Mouse (Mus musculus) liver, embryonic 15.5 days (tissue): ENCODE results near the gene Art4. TPM values are rescaled to one million over a fixed set of nuclear protein-coding genes. Genes with fewer than 3 reads are reported as not detected.

Experiments
- ATAC-seq: fragments of 200-750 bp; cut with Nextera tagmentation; 2 replicates; pipeline ENCODE4 v1.8.0; 2017; ENCODE audit warnings: moderate number of reproducible peaks, mild to moderate bottlenecking, moderate library complexity; ENCODE audit not compliant: insufficient read depth
- H3K27ac ChIP-seq: fragments of 300-500 bp; sonication (generic); replicated peaks from 2 replicates; pipeline ENCODE4 v1.5.1; 2015; ENCODE audit warnings: mild to moderate bottlenecking, inconsistent platforms
- H3K27me3 ChIP-seq: fragments of 300-500 bp; sonication (generic); 2 replicates; pipeline ENCODE4 v1.6.1; 2015; ENCODE audit warnings: mild to moderate bottlenecking, inconsistent platforms
- H3K36me3 ChIP-seq: fragments of 300-500 bp; sonication (generic); replicated peaks from 2 replicates; pipeline ENCODE4 v1.6.1; 2015; ENCODE audit warnings: moderate library complexity, mild to moderate bottlenecking, inconsistent platforms
- H3K4me1 ChIP-seq: fragments of 300-500 bp; sonication (generic); replicated peaks from 2 replicates; pipeline ENCODE4 v1.6.1; 2015; ENCODE audit warnings: inconsistent platforms
- H3K4me2 ChIP-seq: fragments of 300-500 bp; sonication (generic); 2 replicates; pipeline ENCODE4 v1.6.1; 2015; ENCODE audit warnings: moderate library complexity, mild to moderate bottlenecking, inconsistent platforms
- H3K4me3 ChIP-seq: fragments of 300-500 bp; sonication (generic); replicated peaks from 2 replicates; pipeline ENCODE4 v1.5.1; 2015; ENCODE audit warnings: mild to moderate bottlenecking, inconsistent platforms
- H3K9ac ChIP-seq: fragments of 300-500 bp; sonication (generic); 2 replicates; pipeline ENCODE4 v1.6.1; 2015; ENCODE audit warnings: moderate library complexity, mild to moderate bottlenecking, inconsistent platforms
- H3K9me3 ChIP-seq: fragments of 300-500 bp; sonication (generic); replicated peaks from 2 replicates; pipeline ENCODE4 v1.6.1; 2016; ENCODE audit warnings: inconsistent platforms
- WGBS: fragments of 180-500 bp; shearing (Covaris S2); methylation state at CpG from one replicate; pipeline ENCODE4 v1.1.7; 2015; ENCODE audit warnings: mixed read lengths; ENCODE audit not compliant: insufficient replicate concordance; 5-methylcytosine and 5-hydroxymethylcytosine counted together
- polyA plus RNA-seq: library from polyadenylated mRNA; unstranded; fragments of >200 nt; fragmentation: Nextera tagmentation; extraction: Ambion mirVana; gene quantifications from 2 replicates; pipeline ENCODE4 v1.2.1, GENCODE M21; 2015

Art4 gene
- polyA plus RNA-seq: 30.0 TPM in 2 replicates

GRCm38 (mm10) chr6:136857186-136857872, at the start of gene Art4:
TSS of gene Art4 (minus strand) at chr6:136857733.
- Histone ChIP-seq H3K27me3 (no peaks in the 10 kb centered on the region), H3K27ac (peak within 1 kb of the TSS; percentile 97), H3K4me2 (peak within 1 kb of the TSS; percentile 71), H3K4me3 (peak within 1 kb of the TSS; percentile 77), H3K9ac (peak within 1 kb of the TSS; percentile 88), H3K9me3 (no peaks in the 10 kb centered on the region), H3K4me1 (peaks cover 74% of the 10 kb centered on the region), H3K36me3 (peaks cover 29% of the 10 kb centered on the region)
- peak; percentile 98 for ATAC-seq
- WGBS: 7% methylated on average over 18 of the region's 18 CpGs

DNA sequence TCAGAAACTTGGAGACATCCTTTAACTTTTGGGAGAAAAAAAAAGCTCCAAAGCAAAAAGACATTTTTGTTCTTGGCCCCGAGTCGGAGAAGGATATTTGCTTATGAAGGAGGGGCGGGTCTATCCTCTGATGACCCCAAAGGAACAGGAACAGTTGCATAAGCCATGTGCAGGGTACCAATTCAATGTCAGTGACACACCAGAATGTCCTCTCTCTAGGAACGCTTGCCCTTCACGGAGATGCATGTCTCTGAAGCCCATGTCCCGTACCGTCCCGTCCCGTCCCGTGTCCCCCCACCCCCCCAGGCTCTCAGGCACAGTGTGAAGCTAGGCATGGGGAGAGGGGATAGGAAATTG, 49.4 kb upstream of the Art4 start:
- no peak overlapping the region for H3K27ac ChIP-seq

DNA sequence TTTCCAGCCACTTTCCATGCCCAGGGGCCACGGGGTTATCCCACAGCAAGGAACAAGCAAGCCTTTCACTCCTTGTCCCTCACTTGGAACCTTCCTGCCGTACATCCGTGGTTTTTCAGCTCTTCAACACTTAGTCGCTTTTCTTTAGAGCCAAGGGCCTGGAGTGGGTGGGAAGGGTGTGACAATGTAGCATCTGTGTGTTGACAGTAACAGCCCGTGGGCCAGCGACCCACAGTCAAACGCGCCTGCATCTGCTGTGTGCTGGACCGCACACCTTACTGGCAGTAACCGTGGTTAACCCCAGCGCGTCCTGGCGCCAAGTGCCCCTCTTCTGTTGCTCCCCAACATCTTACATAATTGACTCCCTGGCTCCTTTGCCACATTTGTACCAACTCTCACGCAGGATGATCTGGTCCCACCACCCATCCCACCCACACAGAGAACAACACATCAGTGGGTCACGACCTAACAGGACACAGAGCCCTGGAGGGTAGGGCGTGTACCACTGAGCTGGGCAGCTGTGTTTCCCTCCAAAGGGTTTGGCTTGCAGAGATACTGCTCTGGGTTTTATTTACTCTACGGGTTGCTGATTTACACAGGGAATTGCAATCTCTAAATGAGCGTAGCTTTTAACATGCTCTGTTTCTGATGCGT, 48.9 kb upstream of the Art4 start:
- no peak overlapping the region for H3K27ac ChIP-seq
- H3K4me1 ChIP-seq: no peaks in the 10 kb centered on the region
- H3K27me3 ChIP-seq: no peaks in the 10 kb centered on the region
- no peaks in the 10 kb centered on the region for H3K36me3 ChIP-seq
- H3K9ac ChIP-seq: no peak overlapping the region
- no peak overlapping the region for H3K4me3 ChIP-seq
- ATAC-seq: no peak
- H3K9me3 ChIP-seq: no peaks in the 10 kb centered on the region
- WGBS: 70% methylated on average over 19 of the region's 19 CpGs
- no peak overlapping the region for H3K4me2 ChIP-seq

More for the DNA sequence above, 49.4 kb upstream of the Art4 start:
- no peak overlapping the region for H3K4me2 ChIP-seq
- H3K9ac ChIP-seq: no peak overlapping the region
- no peaks in the 10 kb centered on the region for H3K4me1 ChIP-seq
- no peaks in the 10 kb centered on the region for H3K27me3 ChIP-seq
- no peak overlapping the region for H3K4me3 ChIP-seq
- H3K36me3 ChIP-seq: no peaks in the 10 kb centered on the region
- WGBS: 67% methylated on average over 10 of the region's 10 CpGs
- no peak for ATAC-seq
- no peaks in the 10 kb centered on the region for H3K9me3 ChIP-seq

- no peak for ATAC-seq
- Histone ChIP-seq H3K9ac (no peak overlapping the region), H3K4me1 (0 out of 2 replicates have a peak, but pooled peaks cover 3% of the 10 kb centered on the region), H3K4me2 (no peak overlapping the region), H3K9me3 (no peaks in the 10 kb centered on the region), H3K27ac (no peak overlapping the region), H3K36me3 (no peaks in the 10 kb centered on the region), H3K27me3 (no peaks in the 10 kb centered on the region), H3K4me3 (no peak overlapping the region)
- WGBS: 34% methylated on average over 8 of the region's 8 CpGs
Measured at GRCm38 (mm10) chr6:136903885-136904470, 46.4 kb upstream of the Art4 start.

GRCm38 (mm10) chr6:136902527-136902926, 45.0 kb upstream of the Art4 start:
- 24% methylated on average over 9 of the region's 9 CpGs for WGBS
- H3K4me3 ChIP-seq: no peak overlapping the region
- no peak overlapping the region for H3K9ac ChIP-seq
- H3K4me2 ChIP-seq: no peak overlapping the region
- no peaks in the 10 kb centered on the region for H3K9me3 ChIP-seq
- no peak overlapping the region for H3K27ac ChIP-seq
- no peak for ATAC-seq
- no peaks in the 10 kb centered on the region for H3K27me3 ChIP-seq
- H3K4me1 ChIP-seq: 0 out of 2 replicates have a peak, but pooled peaks cover 3% of the 10 kb centered on the region
- H3K36me3 ChIP-seq: no peaks in the 10 kb centered on the region

- Histone ChIP-seq H3K36me3 (no peaks in the 10 kb centered on the region), H3K9ac (no peak overlapping the region), H3K27me3 (no peaks in the 10 kb centered on the region), H3K4me2 (no peak overlapping the region), H3K27ac (no peak overlapping the region), H3K9me3 (no peaks in the 10 kb centered on the region), H3K4me3 (no peak overlapping the region), H3K4me1 (0 out of 2 replicates have a peak, but pooled peaks cover 3% of the 10 kb centered on the region)
- WGBS: 20% methylated on average over 2 of the region's 2 CpGs
- no peak for ATAC-seq
Measured at GRCm38 (mm10) chr6:136901010-136901409, 43.5 kb upstream of the Art4 start.

- Histone ChIP-seq H3K4me1 (0 out of 2 replicates have a peak, but pooled peaks cover 3% of the 10 kb centered on the region), H3K36me3 (no peaks in the 10 kb centered on the region), H3K27ac (no peak overlapping the region), H3K27me3 (no peaks in the 10 kb centered on the region), H3K9me3 (no peaks in the 10 kb centered on the region), H3K4me2 (no peak overlapping the region), H3K9ac (no peak overlapping the region), H3K4me3 (no peak overlapping the region)
- ATAC-seq: no peak
- WGBS: 15% methylated on average over 4 of the region's 4 CpGs
Measured at GRCm38 (mm10) chr6:136900369-136901009, 43.0 kb upstream of the Art4 start.

DNA sequence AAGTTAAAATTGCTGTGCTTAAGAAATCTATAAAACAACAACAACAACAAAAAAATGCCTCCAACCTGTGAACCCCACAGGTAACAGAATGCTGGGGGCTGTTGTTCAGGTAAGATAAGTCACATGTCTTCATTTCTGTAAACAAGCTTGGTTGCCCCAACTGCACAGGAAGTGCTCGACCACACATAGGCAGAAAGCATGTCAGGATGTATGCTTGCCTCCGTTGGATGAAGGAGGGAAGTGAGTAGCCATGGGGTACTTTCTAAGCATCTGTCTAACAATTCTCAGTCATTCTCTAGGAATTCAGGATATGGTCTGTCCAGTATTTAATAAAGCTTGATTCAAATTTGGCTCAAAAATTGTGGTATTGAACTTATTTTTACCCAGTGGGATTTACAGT, 41.4 kb upstream of the Art4 start:
- 27% methylated on average over 2 of the region's 2 CpGs for WGBS
- Histone ChIP-seq H3K4me1 (0 out of 2 replicates have a peak, but pooled peaks cover 3% of the 10 kb centered on the region), H3K27me3 (no peaks in the 10 kb centered on the region), H3K27ac (no peak overlapping the region), H3K4me3 (no peak overlapping the region), H3K9ac (no peak overlapping the region), H3K36me3 (no peaks in the 10 kb centered on the region), H3K9me3 (no peaks in the 10 kb centered on the region), H3K4me2 (no peak overlapping the region)
- no peak for ATAC-seq

- H3K9me3 ChIP-seq: no peaks in the 10 kb centered on the region
- H3K4me1 ChIP-seq: 0 out of 2 replicates have a peak, but pooled peaks cover 3% of the 10 kb centered on the region
- H3K4me2 ChIP-seq: no peak overlapping the region
- no peak overlapping the region for H3K9ac ChIP-seq
- no peaks in the 10 kb centered on the region for H3K27me3 ChIP-seq
- WGBS: 28% methylated on average over 4 of the region's 4 CpGs
- H3K4me3 ChIP-seq: no peak overlapping the region
- H3K36me3 ChIP-seq: no peaks in the 10 kb centered on the region
- H3K27ac ChIP-seq: no peak overlapping the region
- ATAC-seq: no peak
Measured at GRCm38 (mm10) chr6:136898222-136898621, 40.7 kb upstream of the Art4 start.

GRCm38 (mm10) chr6:136897789-136898188, 40.3 kb upstream of the Art4 start:
- Histone ChIP-seq H3K36me3 (no peaks in the 10 kb centered on the region), H3K9ac (no peak overlapping the region), H3K9me3 (no peaks in the 10 kb centered on the region), H3K4me1 (0 out of 2 replicates have a peak, but pooled peaks cover 3% of the 10 kb centered on the region), H3K27me3 (no peaks in the 10 kb centered on the region), H3K4me3 (no peak overlapping the region), H3K4me2 (no peak overlapping the region), H3K27ac (no peak overlapping the region)
- ATAC-seq: no peak
- WGBS: 60% methylated on average over 4 of the region's 4 CpGs
